Mouse (Mus musculus) heart, embryonic 12.5 days (tissue): ENCODE measurements around the gene Sebox. TPM values are rescaled to one million over a fixed set of nuclear protein-coding genes. Genes with fewer than 3 reads are reported as not detected.
A peak's percentile ranks its signal among the peaks of the same experiment; 100 is the strongest.

ENCODE experiments used
- ATAC-seq: fragments of 200-750 bp; cut with Nextera tagmentation; 2 replicates; pipeline ENCODE4 v1.8.0; 2017; ENCODE audit warnings: moderate TSS enrichment, moderate library complexity; ENCODE audit not compliant: insufficient number of reproducible peaks, low FRiP score
- H3K27ac ChIP-seq: fragments of 300-500 bp; sonication (generic); 2 replicates; pipeline ENCODE4 v1.5.1; 2016; ENCODE audit warnings: mild to moderate bottlenecking, moderate library complexity; ENCODE audit not compliant: poor library complexity, severe bottlenecking
- H3K27me3 ChIP-seq: fragments of 300-500 bp; sonication (generic); replicated peaks from 2 replicates; pipeline ENCODE4 v1.6.1; 2016; ENCODE audit warnings: mild to moderate bottlenecking, moderate library complexity
- H3K36me3 ChIP-seq: fragments of 300-500 bp; sonication (generic); 2 replicates; pipeline ENCODE4 v1.6.1; 2016; ENCODE audit warnings: mild to moderate bottlenecking, moderate library complexity
- H3K4me1 ChIP-seq: fragments of 300-500 bp; sonication (generic); replicated peaks from 2 replicates; pipeline ENCODE4 v1.6.1; 2016; ENCODE audit warnings: mild to moderate bottlenecking
- H3K4me2 ChIP-seq: fragments of 300-500 bp; sonication (generic); 2 replicates; pipeline ENCODE4 v1.6.1; 2016; ENCODE audit warnings: mild to moderate bottlenecking, moderate library complexity
- H3K4me3 ChIP-seq: fragments of 300-500 bp; sonication (generic); 2 replicates; pipeline ENCODE4 v1.5.1; 2016; ENCODE audit warnings: mild to moderate bottlenecking
- H3K9ac ChIP-seq: fragments of 300-500 bp; sonication (generic); 2 replicates; pipeline ENCODE4 v1.6.1; 2016; ENCODE audit warnings: mild to moderate bottlenecking, moderate library complexity
- H3K9me3 ChIP-seq: fragments of 300-500 bp; sonication (generic); replicated peaks from 2 replicates; pipeline ENCODE4 v1.6.1; 2016; ENCODE audit warnings: mild to moderate bottlenecking, moderate library complexity
- WGBS: fragments of 180-500 bp; shearing (Covaris S2); methylation state at CpG from one replicate; pipeline ENCODE4 v1.1.7; 2016; 5-methylcytosine and 5-hydroxymethylcytosine counted together
- polyA plus RNA-seq: library from polyadenylated mRNA; unstranded; fragments of >200 nt; fragmentation: Nextera tagmentation; extraction: Ambion mirVana; gene quantifications from 2 replicates; pipeline ENCODE4 v1.2.1, GENCODE M21; 2016

Gene Sebox
- polyA plus RNA-seq, 1 experiment from 2014 or later: not detected

DNA sequence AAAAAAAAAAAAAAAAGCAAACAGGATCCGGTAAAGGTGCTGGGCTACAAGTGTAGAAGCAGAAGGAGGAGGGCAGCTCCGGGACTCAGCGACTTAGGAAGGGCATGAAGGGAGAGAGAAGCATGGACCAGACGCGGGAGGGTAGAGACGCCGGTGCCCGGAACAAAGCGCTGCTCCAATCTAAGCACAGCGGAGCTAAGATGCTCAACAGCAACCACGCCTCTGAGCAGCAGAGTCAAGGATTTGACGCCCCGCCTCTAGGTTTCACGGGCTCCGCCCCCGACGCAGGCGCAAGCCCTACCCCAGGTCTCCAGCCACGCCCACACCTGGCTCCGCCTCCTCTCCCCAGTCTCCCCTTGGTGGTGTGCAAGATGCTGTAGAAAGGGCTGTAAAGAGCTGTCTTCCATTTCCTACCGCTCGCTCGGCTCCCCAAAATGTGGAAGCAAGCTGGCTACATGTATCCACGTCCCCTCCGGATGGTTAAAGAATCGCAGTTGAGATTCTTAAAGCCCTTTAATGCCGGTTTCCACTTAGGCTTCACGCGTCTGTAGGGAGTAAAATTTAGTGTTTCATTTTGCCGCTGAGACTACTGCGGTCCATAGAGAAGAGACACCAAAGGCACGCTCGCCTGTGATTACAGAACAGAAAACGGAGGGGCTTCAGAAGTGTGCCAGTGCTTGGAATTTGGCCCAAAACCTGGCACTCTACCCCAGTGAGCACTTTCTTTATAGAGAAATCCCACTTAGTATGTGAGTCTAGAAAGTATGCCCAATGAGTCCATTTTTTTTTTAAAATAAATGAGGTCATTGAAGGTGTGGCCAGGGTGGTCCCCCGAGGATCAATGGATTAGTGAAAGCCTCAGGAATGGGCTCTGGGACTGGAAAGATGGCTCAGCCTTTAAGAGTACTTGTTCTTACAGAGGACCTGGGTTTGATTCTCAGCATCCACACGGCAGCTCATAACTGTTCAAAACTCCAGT is 5.4 kb upstream of the Sebox start, which contains the start of gene Sarm1:
Sarm1 (minus strand) TSS at position 211 of the 979 bp plus-strand sequence.
- H3K9me3 ChIP-seq: no peaks in the 10 kb centered on the region
- H3K4me2 ChIP-seq: peak within 1 kb of the TSS; percentile 97
- 3% methylated on average over 36 of the region's 36 CpGs for WGBS
- H3K4me1 ChIP-seq: peaks cover 13% of the 10 kb centered on the region
- H3K27ac ChIP-seq: no peak within 1 kb of the TSS
- H3K4me3 ChIP-seq: peak within 1 kb of the TSS; percentile 57
- H3K9ac ChIP-seq: peak within 1 kb of the TSS; percentile 35; the same call in 1 of the 2 replicates
- no peaks in the 10 kb centered on the region for H3K36me3 ChIP-seq
- peaks cover 85% of the 10 kb centered on the region for H3K27me3 ChIP-seq
- peak; percentile 93 for ATAC-seq

DNA sequence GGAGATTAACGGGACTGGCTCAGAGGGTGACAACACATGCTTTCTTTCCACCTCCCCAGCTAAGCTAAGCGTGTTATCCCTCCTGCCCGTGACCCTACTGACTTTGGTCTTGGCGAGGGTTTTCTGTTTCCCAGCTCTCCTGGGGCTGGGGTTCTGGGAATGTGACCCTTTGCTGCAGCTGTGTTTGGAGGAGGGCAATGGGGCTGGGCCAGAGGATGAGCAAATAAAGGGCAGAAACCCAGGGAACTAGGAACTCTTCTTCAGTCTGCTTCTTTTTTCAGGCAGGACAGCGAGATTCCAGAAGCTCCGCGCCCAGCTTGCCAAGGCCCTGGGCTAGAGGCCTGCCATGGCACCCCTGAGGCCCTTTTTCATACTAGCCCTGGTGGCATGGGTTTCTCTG is 4.2 kb upstream of the Sebox start, which contains the start of gene Vtn:
Vtn (plus strand) TSS at position 88 of the 400 bp plus-strand sequence.
- no peaks in the 10 kb centered on the region for H3K9me3 ChIP-seq
- H3K4me1 ChIP-seq: peaks cover 13% of the 10 kb centered on the region
- 63% methylated on average over 7 of the region's 7 CpGs for WGBS
- no peak within 1 kb of the TSS for H3K9ac ChIP-seq
- peak within 1 kb of the TSS; percentile 57 for H3K4me3 ChIP-seq
- peaks cover 85% of the 10 kb centered on the region for H3K27me3 ChIP-seq
- H3K27ac ChIP-seq: no peak within 1 kb of the TSS
- ATAC-seq: no peak
- H3K36me3 ChIP-seq: no peaks in the 10 kb centered on the region
- peak within 1 kb of the TSS; percentile 97 for H3K4me2 ChIP-seq

DNA sequence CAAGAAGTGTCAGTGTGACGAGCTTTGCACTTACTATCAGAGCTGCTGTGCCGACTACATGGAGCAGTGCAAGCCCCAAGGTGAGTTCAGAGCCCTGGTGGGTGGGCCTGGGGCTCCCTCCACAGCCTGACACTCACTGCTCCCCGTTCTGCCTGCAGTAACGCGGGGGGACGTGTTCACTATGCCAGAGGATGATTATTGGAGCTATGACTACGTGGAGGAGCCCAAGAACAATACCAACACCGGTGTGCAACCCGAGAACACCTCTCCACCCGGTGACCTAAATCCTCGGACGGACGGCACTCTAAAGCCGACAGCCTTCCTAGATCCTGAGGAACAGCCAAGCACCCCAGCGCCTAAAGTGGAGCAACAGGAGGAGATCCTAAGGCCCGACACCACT is 3.7 kb upstream of the Sebox start:
- no peaks in the 10 kb centered on the region for H3K9me3 ChIP-seq
- ATAC-seq: no peak
- no peak overlapping the region for H3K4me3 ChIP-seq
- no peak overlapping the region for H3K27ac ChIP-seq
- no peak overlapping the region for H3K4me2 ChIP-seq
- WGBS: 43% methylated on average over 16 of the region's 16 CpGs
- H3K9ac ChIP-seq: no peak overlapping the region
- H3K27me3 ChIP-seq: peaks cover 80% of the 10 kb centered on the region
- H3K36me3 ChIP-seq: no peaks in the 10 kb centered on the region
- peaks cover 13% of the 10 kb centered on the region for H3K4me1 ChIP-seq

GRCm38 (mm10) chr11:78500623-78501202 is 2.5 kb upstream of the Sebox start:
- no peak for ATAC-seq
- H3K4me3 ChIP-seq: no peak overlapping the region
- peaks cover 69% of the 10 kb centered on the region for H3K27me3 ChIP-seq
- H3K4me1 ChIP-seq: peaks cover 13% of the 10 kb centered on the region
- H3K27ac ChIP-seq: no peak overlapping the region
- no peaks in the 10 kb centered on the region for H3K9me3 ChIP-seq
- H3K9ac ChIP-seq: no peak overlapping the region
- H3K4me2 ChIP-seq: no peak overlapping the region
- WGBS: 75% methylated on average over 9 of the region's 9 CpGs
- no peaks in the 10 kb centered on the region for H3K36me3 ChIP-seq

- no peak overlapping the region for H3K27ac ChIP-seq
- H3K4me1 ChIP-seq: peaks cover 13% of the 10 kb centered on the region
- peaks cover 6% of the 10 kb centered on the region for H3K36me3 ChIP-seq
- no peak overlapping the region for H3K4me3 ChIP-seq
- WGBS: 77% methylated on average over 20 of the region's 20 CpGs
- ATAC-seq: no peak
- peaks cover 61% of the 10 kb centered on the region for H3K27me3 ChIP-seq
- no peak overlapping the region for H3K4me2 ChIP-seq
- no peaks in the 10 kb centered on the region for H3K9me3 ChIP-seq
- H3K9ac ChIP-seq: no peak overlapping the region
These were observed 1.7 kb upstream of the Sebox start for GRCm38 (mm10) chr11:78501529-78501928.

GRCm38 (mm10) chr11:78505430-78505829 is 2.2 kb downstream of the Sebox start:
- H3K4me2 ChIP-seq: no peak overlapping the region
- H3K9ac ChIP-seq: no peak overlapping the region
- 77% methylated on average over 3 of the region's 3 CpGs for WGBS
- no peaks in the 10 kb centered on the region for H3K9me3 ChIP-seq
- no peak for ATAC-seq
- H3K27me3 ChIP-seq: peaks cover 25% of the 10 kb centered on the region
- no peak overlapping the region for H3K27ac ChIP-seq
- no peak overlapping the region for H3K4me3 ChIP-seq
- H3K36me3 ChIP-seq: peaks cover 43% of the 10 kb centered on the region
- H3K4me1 ChIP-seq: no peaks in the 10 kb centered on the region

GRCm38 (mm10) chr11:78509148-78509547 is 5.9 kb downstream of the Sebox start:
- Histone ChIP-seq H3K36me3 (peaks cover 48% of the 10 kb centered on the region), H3K4me2 (no peak overlapping the region), H3K27ac (no peak overlapping the region), H3K9me3 (no peaks in the 10 kb centered on the region), H3K4me1 (peaks cover 14% of the 10 kb centered on the region), H3K27me3 (no peaks in the 10 kb centered on the region), H3K9ac (no peak overlapping the region), H3K4me3 (no peak overlapping the region)
- WGBS: 81% methylated on average over 5 of the region's 5 CpGs
- no peak for ATAC-seq

GRCm38 (mm10) chr11:78512025-78512957 is 9.0 kb downstream of the Sebox start, which contains the start of the genes Tmem199 and Poldip2:
Gene Tmem199, minus strand, starts transcription at chr11:78512172.
Gene Poldip2, plus strand, starts transcription at chr11:78512193.
- peak within 1 kb of the TSS; percentile 81 for H3K4me3 ChIP-seq
- H3K9me3 ChIP-seq: no peaks in the 10 kb centered on the region
- peak within 1 kb of the TSS; percentile 92 for H3K9ac ChIP-seq
- ATAC-seq: peak; percentile 98
- H3K36me3 ChIP-seq: peaks cover 62% of the 10 kb centered on the region
- WGBS: under 1% methylated on average over 67 of the region's 67 CpGs
- H3K4me2 ChIP-seq: peak within 1 kb of the TSS; percentile 79
- peak within 1 kb of the TSS; percentile 73 for H3K27ac ChIP-seq
- peaks cover 14% of the 10 kb centered on the region for H3K4me1 ChIP-seq
- no peaks in the 10 kb centered on the region for H3K27me3 ChIP-seq

GRCm38 (mm10) chr11:78513106-78513790 is 10.0 kb downstream of the Sebox start:
- H3K9me3 ChIP-seq: no peaks in the 10 kb centered on the region
- 78% methylated on average over 3 of the region's 3 CpGs for WGBS
- ATAC-seq: no peak
- H3K27ac ChIP-seq: no peak overlapping the region
- no peaks in the 10 kb centered on the region for H3K27me3 ChIP-seq
- H3K9ac ChIP-seq: peak overlapping the region; percentile 92
- H3K4me2 ChIP-seq: peak overlapping the region; percentile 79
- peaks cover 62% of the 10 kb centered on the region for H3K36me3 ChIP-seq
- H3K4me1 ChIP-seq: peaks cover 14% of the 10 kb centered on the region
- peak overlapping the region; percentile 81 for H3K4me3 ChIP-seq
